Mouse (Mus musculus) ES-E14 (cell line): Measurements from ENCODE around the gene Amhr2. TPM values are rescaled to one million over a fixed set of nuclear protein-coding genes. Genes with fewer than 3 reads are reported as not detected.

Experiments used
- DNase-seq: peaks from one replicate; pipeline ENCODE4 v3.0.0-alpha.2; 2013; ENCODE audit warnings: low read depth, low spot score
- H3K27ac ChIP-seq: 2 replicates; pipeline ENCODE4 v1.5.1; 2012; ENCODE audit warnings: low read depth, mild to moderate bottlenecking, low read length, moderate library complexity, mixed read lengths; ENCODE audit not compliant: poor library complexity, insufficient read depth, severe bottlenecking
- H3K36me3 ChIP-seq: 2 replicates; pipeline ENCODE4 v1.6.1; 2012; ENCODE audit warnings: mild to moderate bottlenecking, low read length, moderate library complexity, mixed read lengths; ENCODE audit not compliant: control insufficient read depth, poor library complexity, insufficient read depth, severe bottlenecking
- H3K4me1 ChIP-seq, 2 experiments: fragments of 150-350 bp in 1 of 2; sonication (generic) in 1 of 2; 2 replicates each; pipeline ENCODE4 v1.6.1; 2012; ENCODE audit warnings: low read length in 2 of 2, mild to moderate bottlenecking in 1 of 2, mixed read lengths in 1 of 2; ENCODE audit not compliant: control insufficient read depth in 2 of 2, insufficient read depth in 2 of 2, poor library complexity in 1 of 2
- H3K4me3 ChIP-seq, 2 experiments: fragments of 150-350 bp in 1 of 2; sonication (generic) in 1 of 2; 2 replicates each; pipeline ENCODE4 v1.5.1; 2012; ENCODE audit warnings: low read length in 2 of 2, low read depth in 1 of 2, mild to moderate bottlenecking in 1 of 2, mixed read lengths in 1 of 2; ENCODE audit not compliant: insufficient read depth in 1 of 2, poor library complexity in 1 of 2, severe bottlenecking in 1 of 2
- H3K9ac ChIP-seq: 2 replicates; pipeline ENCODE4 v1.6.1; 2012; ENCODE audit warnings: low read depth, mild to moderate bottlenecking, low read length, mixed read lengths; ENCODE audit not compliant: poor library complexity, insufficient read depth, severe bottlenecking
- H3K9me3 ChIP-seq: fragments of 150-350 bp; sonication (generic); 2 replicates; pipeline ENCODE4 v1.6.1; 2012; ENCODE audit warnings: low read depth, mild to moderate bottlenecking, low read length; ENCODE audit not compliant: control insufficient read depth, insufficient read depth
- CHD2 ChIP-seq: IDR thresholded peaks from 2 replicates; pipeline ENCODE4 v1.6.1; 2014; ENCODE audit warnings: mild to moderate bottlenecking, low read depth, low read length, inconsistent platforms
- HCFC1 ChIP-seq: IDR thresholded peaks from 2 replicates; pipeline ENCODE4 v1.6.1; 2012; ENCODE audit warnings: low read length, inconsistent platforms, borderline replicate concordance; ENCODE audit not compliant: insufficient read depth
- MAFK ChIP-seq: IDR thresholded peaks from 2 replicates; pipeline ENCODE4 v1.6.1; 2014; ENCODE audit warnings: mild to moderate bottlenecking, low read depth, low read length, inconsistent platforms; ENCODE audit not compliant: insufficient read depth
- ZC3H11A ChIP-seq: IDR thresholded peaks from 2 replicates; pipeline ENCODE4 v1.6.1; 2012; ENCODE audit warnings: low read depth, mild to moderate bottlenecking, inconsistent platforms, low read length, borderline replicate concordance
- ZNF384 ChIP-seq: IDR thresholded peaks from 2 replicates; pipeline ENCODE4 v1.6.1; 2012; ENCODE audit warnings: low read depth, low read length, inconsistent platforms
- in situ Hi-C, 2 experiments: fragments of 600-800 bp; cut with MboI; formaldehyde crosslinking; loops; one replicate each; pipeline ENCODE4 v1.15.1; 2025; ENCODE audit warnings: low sequenced_read_pairs in 2 of 2, inconsistent platforms in 1 of 2; ENCODE audit not compliant: unreplicated experiment in 2 of 2
- total RNA-seq: library from RNA; depleted of rRNA; stranded (reverse); fragments of 300-350 nt; gene quantifications from 2 replicates; pipeline ENCODE4 v1.2.3, GENCODE M21; 2012

The Amhr2 gene
- total RNA-seq, 1 experiment = 5.6 TPM

GRCm38 (mm10) chr15:102432046-102432445, 13.1 kb upstream of the Amhr2 start:
- TF ChIP-seq MAFK (no peak), HCFC1 (no peak), CHD2 (no peak), ZC3H11A (no peak), ZNF384 (no peak)
- H3K27ac ChIP-seq = no peak overlapping the region
- H3K9me3 ChIP-seq = no peaks in the 10 kb centered on the region
- H3K36me3 ChIP-seq = peaks cover 21% of the 10 kb centered on the region
- in situ Hi-C loops = no loop called here
- no peak for DNase-seq
- H3K4me1 ChIP-seq = no peaks in the 10 kb centered on the region
- no peak overlapping the region for H3K4me3 ChIP-seq
- H3K9ac ChIP-seq = no peak overlapping the region

GRCm38 (mm10) chr15:102433173-102433572, 12.0 kb upstream of the Amhr2 start:
- in situ Hi-C loops = no loop called here
- DNase-seq = no peak
- Histone ChIP-seq H3K36me3 (peaks cover 21% of the 10 kb centered on the region), H3K9me3 (no peaks in the 10 kb centered on the region), H3K9ac (no peak overlapping the region), H3K27ac (no peak overlapping the region), H3K4me3 (no peak overlapping the region), H3K4me1 (no peaks in the 10 kb centered on the region)
- TF ChIP-seq ZNF384 (no peak), ZC3H11A (no peak), CHD2 (no peak), MAFK (no peak)

- in situ Hi-C loops = no loop called here
- Histone ChIP-seq H3K27ac (no peak overlapping the region), H3K4me3 (no peak overlapping the region), H3K9ac (no peak overlapping the region), H3K36me3 (no peaks in the 10 kb centered on the region), H3K4me1 (peaks cover 0 to 6% of the 10 kb centered on the region in 2 experiments; a peak in 1 of 4 replicates), H3K9me3 (no peaks in the 10 kb centered on the region)
- no peak for DNase-seq
- peak; percentile 34; the same call in 1 of the 2 replicates for TF ChIP-seq ZC3H11A
- no peak for TF ChIP-seq ZNF384
These were observed 2.7 kb upstream of the Amhr2 start for GRCm38 (mm10) chr15:102442490-102442889.

GRCm38 (mm10) chr15:102446448-102446847, 1.3 kb downstream of the Amhr2 start:
- H3K36me3 ChIP-seq = no peaks in the 10 kb centered on the region
- no peak for DNase-seq
- H3K9ac ChIP-seq = no peak overlapping the region
- no peaks in the 10 kb centered on the region for H3K9me3 ChIP-seq
- no peak overlapping the region for H3K27ac ChIP-seq
- in situ Hi-C loops = no loop called here
- H3K4me3 ChIP-seq = no peak overlapping the region
- H3K4me1 ChIP-seq = peaks cover 0 to 11% of the 10 kb centered on the region in 2 experiments; a peak in 2 of 4 replicates
- TF ChIP-seq HCFC1 (no peak), MAFK (no peak), ZC3H11A (no peak), ZNF384 (no peak), CHD2 (no peak)

- no peak overlapping the region for H3K27ac ChIP-seq
- no peak overlapping the region for H3K4me3 ChIP-seq
- DNase-seq = no peak
- peaks cover 0 to 16% of the 10 kb centered on the region in 2 experiments; a peak in 2 of 4 replicates for H3K4me1 ChIP-seq
- no peak overlapping the region for H3K9ac ChIP-seq
- no peak for TF ChIP-seq MAFK
- in situ Hi-C loops = no loop called here
- H3K36me3 ChIP-seq = no peaks in the 10 kb centered on the region
- no peaks in the 10 kb centered on the region for H3K9me3 ChIP-seq
These were observed 4.2 kb downstream of the Amhr2 start for GRCm38 (mm10) chr15:102449366-102449765.
